In the genomic region with DNA sequence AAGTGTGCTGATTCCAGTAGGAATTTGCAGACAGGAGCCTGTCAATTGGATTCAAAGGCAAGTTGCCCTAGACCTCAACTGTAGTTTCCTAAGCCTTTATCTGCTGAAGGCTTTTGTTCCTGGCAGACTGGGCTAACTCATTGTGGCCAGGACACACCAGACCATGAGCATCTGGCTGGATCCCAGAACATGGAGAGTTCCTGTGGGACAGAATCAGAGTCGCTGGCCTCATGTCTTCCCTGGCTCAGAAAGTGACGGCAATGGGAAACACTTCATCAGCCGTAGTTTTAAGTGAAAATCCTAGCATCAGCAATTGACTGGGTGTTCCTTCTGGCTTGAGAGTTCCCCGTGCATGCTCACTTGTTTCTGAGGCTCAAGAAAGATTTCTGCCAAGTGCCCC, we compare ENCODE assay signal across 14 mouse cellular contexts.
DNase-seq lines count a peak whose midpoint lies in the region; TF ChIP-seq lines count a peak whose summit lies in the region.
"Had no signal": no experiment of that assay in that cellular context is flagged by ENCODE, and none has a peak within 500 bp of the region (broad histone marks: within the 10 kb centered on the region; RNA-seq: fewer than 3 reads in every experiment).

No protein-coding gene starts in this region.

- H3K9ac ChIP-seq in heart, adult 2 months (ENCODE audit: low read depth, low read length) = no peak overlapping the region
- H3K9ac ChIP-seq: embryonic facial prominence, embryonic 13.5 days; limb, embryonic 13.5 days had no signal

- no peaks in the 10 kb centered on the region for H3K27me3 ChIP-seq in heart, adult 2 months (ENCODE audit: control insufficient read depth, insufficient read depth, low read length)
- peaks cover 11% of the 10 kb centered on the region for H3K27me3 ChIP-seq in heart, embryonic 10.5 days (ENCODE audit: insufficient read depth, poor library complexity, severe bottlenecking)

- H3K27ac ChIP-seq in heart, adult 2 months = no peak overlapping the region
- no peak overlapping the region for H3K27ac ChIP-seq in heart, embryonic 10.5 days
- H3K27ac ChIP-seq in gastrocnemius, adult 2 months = no peak overlapping the region
- H3K27ac ChIP-seq: embryonic facial prominence, embryonic 13.5 days; forebrain, embryonic 10.5 days; limb, embryonic 13.5 days had no signal

- 0 out of 2 replicates have a peak, but pooled peaks have one; percentile 11 for TF ChIP-seq EP300 in heart, adult 2 months (IDR thresholded peaks at IDR 0.05; ENCODE audit: insufficient read depth, low read depth, low read length)

- H3K36me3 ChIP-seq in heart, adult 2 months (ENCODE audit: control insufficient read depth, insufficient read depth, low read length) = no peaks in the 10 kb centered on the region
- no peaks in the 10 kb centered on the region for H3K36me3 ChIP-seq in heart, embryonic 10.5 days
- H3K36me3 ChIP-seq: embryonic facial prominence, embryonic 13.5 days; forebrain, embryonic 10.5 days; limb, embryonic 13.5 days had no signal

- no peak for TF ChIP-seq CTCF in heart, adult 2 months (IDR thresholded peaks at IDR 0.05)
- no peak for TF ChIP-seq CTCF in gastrocnemius, adult 2 months (IDR thresholded peaks at IDR 0.05)

- no peak overlapping the region for H3K4me3 ChIP-seq in heart, adult 2 months
- no peak overlapping the region for H3K4me3 ChIP-seq in heart, embryonic 10.5 days
- no peak overlapping the region for H3K4me3 ChIP-seq in gastrocnemius, adult 2 months
- H3K4me3 ChIP-seq: embryonic facial prominence, embryonic 13.5 days; forebrain, embryonic 10.5 days; limb, embryonic 13.5 days had no signal

- H3K79me2 ChIP-seq in heart, adult 2 months (replicated peaks; ENCODE audit: control insufficient read depth, insufficient read depth, low read length) = no peaks in the 10 kb centered on the region

- H3K9me3 ChIP-seq in heart, embryonic 10.5 days = no peaks in the 10 kb centered on the region
- H3K9me3 ChIP-seq: embryonic facial prominence, embryonic 13.5 days; forebrain, embryonic 10.5 days; limb, embryonic 13.5 days had no signal

- peak; percentile 24 to 55 for DNase-seq in heart, adult 2 months
- DNase-seq in heart, embryonic 10.5 days (ENCODE audit: low spot score) = no peak
- peak; percentile 52 for DNase-seq in gastrocnemius, adult 2 months
- DNase-seq in heart, postnatal 10 days = peak; percentile 68 to 71
- peak; percentile 22 for DNase-seq in lung, postnatal 25 days (ENCODE audit: low spot score)
- DNase-seq in embryo, embryonic 10 days (ENCODE audit: low spot score) = no peak
- no peak for DNase-seq in spleen, adult 18-20 months
- DNase-seq: cerebellum, postnatal 36 days; kidney, adult 18-20 months; layer of hippocampus, postnatal 36 days; right cerebral cortex, postnatal 4 days had no signal

- intact Hi-C loops in heart, adult 2 months (cut with DNase I) = loop anchor here (2.0 kb wide), 1 partner anchor 29 kb away; no protein-coding TSS in a partner anchor
- intact Hi-C loops in gastrocnemius, adult 2 months (cut with DNase I) = no loop called here
- intact Hi-C loops in heart, postnatal 10 days (cut with DNase I) = no loop called here

- WGBS in heart, adult 2 months = 34% methylated on average over 4 of the region's 4 CpGs
- WGBS in heart, embryonic 10.5 days = 82% methylated on average over 4 of the region's 4 CpGs

- TF ChIP-seq POLR2A in heart, adult 2 months (IDR thresholded peaks at IDR 0.05; ENCODE audit: insufficient read depth, low read depth, low read length) = no peak

- peaks cover 4% of the 10 kb centered on the region for H3K4me1 ChIP-seq in heart, adult 2 months (ENCODE audit: control insufficient read depth, insufficient read depth, low read length)
- H3K4me1 ChIP-seq in heart, embryonic 10.5 days = peaks cover 7% of the 10 kb centered on the region; the same call in 1 of the 2 replicates

Comparison
In these comparisons a context has a peak if more than half of its experiments do, and no peak if none do; other contexts are left out.
1. DNase-seq: peak in heart, adult 2 months (2 of 2), gastrocnemius, adult 2 months (single experiment), heart, postnatal 10 days (2 of 2) and lung, postnatal 25 days (single experiment); none in heart, embryonic 10.5 days (single experiment), embryo, embryonic 10 days (single experiment) and spleen, adult 18-20 months (0 of 2).